Mouse (Mus musculus) liver, adult 2 months (tissue): ENCODE measurements at regions not wholly inside any gene's neighbourhood (a gene's known extent, or its start where the extent isn't known, plus 50 kb on each side); places are given as distances from the start of the nearest gene placed in this dataset.

Experiments used
- CTCF ChIP-seq: fragments of 200-500 bp; IDR thresholded peaks from 2 replicates; pipeline ENCODE4 v1.5.1; 2011; ENCODE audit warnings: low read depth, low read length, control low read depth
- POLR2A ChIP-seq: fragments of 200-500 bp; IDR thresholded peaks from 2 replicates; pipeline ENCODE4 v1.6.1; 2011; ENCODE audit warnings: low read length, control low read depth; ENCODE audit not compliant: insufficient read depth; ENCODE audit errors: extremely low read depth

DNA sequence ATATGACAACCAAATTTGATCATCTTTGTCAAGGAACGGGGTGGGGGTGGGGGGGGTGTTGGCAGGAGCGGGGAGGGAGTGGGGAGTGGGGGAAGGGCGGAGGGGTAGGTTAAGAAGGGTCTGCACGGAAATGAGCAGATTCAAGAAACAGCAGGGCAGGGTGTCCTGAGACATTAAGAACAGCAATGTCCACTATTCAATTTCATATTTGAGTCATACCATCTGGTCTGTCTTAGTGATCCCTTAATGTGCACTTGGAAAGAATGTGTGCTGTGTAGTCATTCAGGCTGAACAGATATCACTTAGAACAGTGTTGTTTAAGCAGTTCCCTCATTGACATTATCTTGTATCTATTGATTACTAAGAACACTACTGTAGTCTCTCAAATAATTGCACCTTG, 81.0 kb downstream of the Cyp26a1 start:
- TF ChIP-seq CTCF (no peak), POLR2A (no peak)
